Mouse (Mus musculus) erythroblast, embryonic 14.5 days (primary cell): Measurements from ENCODE around the gene Ubxn10.

Experiments
- GATA1 ChIP-seq: IDR thresholded peaks from 2 replicates; pipeline ENCODE4 v1.6.1; 2012; ENCODE audit warnings: low read length, inconsistent platforms, mixed read lengths
- TAL1 ChIP-seq: IDR thresholded peaks from 3 replicates; pipeline ENCODE4 v1.6.1; 2012; ENCODE audit warnings: low read length, inconsistent platforms, mixed read lengths

DNA sequence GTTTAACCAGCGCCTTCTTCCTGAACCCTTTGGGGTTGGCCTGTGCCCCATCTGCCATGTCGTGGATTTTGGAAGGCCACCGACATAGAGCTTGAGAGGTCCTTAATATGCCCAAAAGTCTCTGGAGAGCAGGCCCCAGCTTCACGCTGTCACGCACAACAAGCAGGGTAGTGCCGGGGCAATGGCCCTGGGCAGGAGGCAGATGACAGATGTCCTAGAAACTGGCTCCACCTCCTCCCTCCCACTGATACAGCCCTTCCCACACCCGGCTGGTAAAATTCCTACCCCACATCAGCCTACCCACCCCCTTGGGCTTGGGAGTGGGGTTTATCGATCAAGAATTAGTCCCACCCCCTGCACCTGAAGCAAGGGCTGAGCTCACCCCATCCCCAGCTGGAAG lies 20.4 kb upstream of the Ubxn10 start, which contains the start of gene Pla2g2f:
- TF ChIP-seq GATA1 (no peak), TAL1 (no peak)
